Mouse (Mus musculus) liver, adult 2 months (tissue): ENCODE measurements around the gene Dpp7.

Experiments
- CTCF ChIP-seq: fragments of 200-500 bp; IDR thresholded peaks from 2 replicates; pipeline ENCODE4 v1.5.1; 2011; ENCODE audit warnings: low read depth, low read length, control low read depth
- POLR2A ChIP-seq: fragments of 200-500 bp; IDR thresholded peaks from 2 replicates; pipeline ENCODE4 v1.6.1; 2011; ENCODE audit warnings: low read length, control low read depth; ENCODE audit not compliant: insufficient read depth; ENCODE audit errors: extremely low read depth

DNA sequence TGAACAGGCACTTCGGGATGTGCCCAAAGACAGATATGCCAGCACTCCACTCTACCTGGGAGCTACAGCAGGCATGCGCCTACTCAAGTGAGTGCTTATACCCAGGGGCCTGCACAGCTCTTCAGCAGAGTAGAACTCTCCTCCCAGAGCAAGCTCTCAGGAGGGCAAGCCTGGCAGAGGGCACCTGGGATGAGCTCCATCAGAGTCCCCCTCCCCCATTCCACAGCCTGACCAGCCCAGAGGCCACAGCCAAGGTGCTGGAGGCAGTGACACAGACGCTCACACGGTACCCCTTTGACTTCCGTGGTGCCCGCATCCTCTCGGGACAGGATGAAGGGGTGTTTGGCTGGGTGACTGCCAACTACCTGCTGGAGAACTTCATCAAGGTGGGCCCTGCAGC, 41.9 kb upstream of the Dpp7 start:
- no peak for TF ChIP-seq CTCF
- no peak for TF ChIP-seq POLR2A
